Mouse (Mus musculus) spleen, postnatal 4 days (tissue): ENCODE measurements around the gene Muc5b.

Source experiments
- DNase-seq, 2 experiments: peaks; one replicate each; pipeline ENCODE4 v3.0.0; 2022; ENCODE audit warnings: low spot score in 2 of 2

Muc5b gene

GRCm38 (mm10) chr7:141902791-141903190 lies 63.9 kb downstream of the Muc5b start:
- DNase-seq: no peak

GRCm38 (mm10) chr7:141908591-141908990 lies 69.7 kb downstream of the Muc5b start:
- no peak for DNase-seq

- DNase-seq: no peak
Measured at GRCm38 (mm10) chr7:141911305-141911704, 72.4 kb downstream of the Muc5b start.

DNA sequence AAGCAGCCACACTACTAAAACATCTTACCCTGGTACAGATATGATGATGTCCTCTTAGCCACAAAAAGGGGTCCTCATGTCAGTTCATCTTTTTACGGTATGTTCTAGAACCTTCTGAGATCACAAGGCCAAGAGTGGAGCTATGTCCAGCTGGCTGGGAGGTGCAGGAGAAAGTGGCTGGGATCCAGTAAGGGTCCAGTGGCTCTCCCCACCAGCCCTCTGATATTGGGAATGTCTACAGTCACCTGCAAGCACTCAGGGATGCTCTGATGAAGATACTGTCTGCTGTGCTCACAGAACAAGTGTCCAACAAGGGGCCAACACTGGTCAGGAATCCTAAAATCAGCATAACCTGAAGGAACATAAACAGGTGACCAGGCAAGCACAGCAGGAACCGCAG lies 79.5 kb downstream of the Muc5b start, which contains the start of gene Tollip:
Tollip (minus strand) TSS at position 101 of the 400 bp plus-strand sequence.
- DNase-seq: no peak
